Mouse (Mus musculus) hindbrain, postnatal 0 days (tissue): ENCODE results near the gene Auts2. TPM values are rescaled to one million over a fixed set of nuclear protein-coding genes. Genes with fewer than 3 reads are reported as not detected.

Source experiments
- ATAC-seq: fragments of 200-750 bp; cut with Nextera tagmentation; 2 replicates; pipeline ENCODE4 v1.8.0; 2017; ENCODE audit warnings: mild to moderate bottlenecking, moderate TSS enrichment, moderate library complexity
- DNase-seq: peaks from one replicate; pipeline ENCODE4 v3.0.0-alpha.2; 2015; ENCODE audit warnings: low spot score
- H3K27ac ChIP-seq: fragments of 300-500 bp; sonication (generic); 2 replicates; pipeline ENCODE4 v1.5.1; 2014; ENCODE audit warnings: mild to moderate bottlenecking
- H3K27me3 ChIP-seq: fragments of 300-500 bp; sonication (generic); 2 replicates; pipeline ENCODE4 v1.6.1; 2014; ENCODE audit warnings: low read length, mixed read lengths; ENCODE audit not compliant: insufficient read depth
- H3K36me3 ChIP-seq: fragments of 300-500 bp; sonication (generic); 2 replicates; pipeline ENCODE4 v1.6.1; 2014; ENCODE audit warnings: low read length, mixed read lengths; ENCODE audit not compliant: insufficient read depth
- H3K4me1 ChIP-seq: fragments of 300-500 bp; sonication (generic); 2 replicates; pipeline ENCODE4 v1.6.1; 2014; ENCODE audit warnings: antibody characterized with exemption, low read length, mixed read lengths; ENCODE audit not compliant: insufficient read depth
- H3K4me2 ChIP-seq: fragments of 300-500 bp; sonication (generic); 2 replicates; pipeline ENCODE4 v1.6.1; 2014; ENCODE audit warnings: low read depth, mild to moderate bottlenecking, low read length, moderate library complexity, mixed read lengths
- H3K4me3 ChIP-seq: fragments of 300-500 bp; sonication (generic); 2 replicates; pipeline ENCODE4 v1.5.1; 2014; ENCODE audit warnings: low read length
- H3K9ac ChIP-seq: fragments of 300-500 bp; sonication (generic); replicated peaks from 2 replicates; pipeline ENCODE4 v1.6.1; 2014; ENCODE audit warnings: mild to moderate bottlenecking, low read length, moderate library complexity, mixed read lengths
- H3K9me3 ChIP-seq: fragments of 300-500 bp; sonication (generic); 2 replicates; pipeline ENCODE4 v1.6.1; 2016; ENCODE audit warnings: low read length, mixed read lengths
- CTCF ChIP-seq: IDR thresholded peaks from 2 replicates; pipeline ENCODE4 v1.5.1; 2016; ENCODE audit warnings: antibody characterized with exemption, control low read depth, low read depth
- WGBS: fragments of 180-500 bp; shearing (Covaris S2); extraction: QIAGEN DNeasy Blood & Tissue Kit; methylation state at CpG from one replicate; pipeline ENCODE4 v1.1.7; 2014; 5-methylcytosine and 5-hydroxymethylcytosine counted together
- polyA plus RNA-seq: library from polyadenylated mRNA; unstranded; fragments of >200 nt; fragmentation: Nextera tagmentation; extraction: Ambion mirVana; gene quantifications from 2 replicates; pipeline ENCODE4 v1.2.1, GENCODE M21; 2015
- total RNA-seq: library from RNA; depleted of rRNA; stranded (reverse); fragments of >200 nt; gene quantifications from 2 replicates; pipeline ENCODE4 v1.2.3, GENCODE M21; 2014

Gene Auts2
- total and polyA plus RNA-seq, 2 experiments from 2014 or later = 39.3 to 54.9 TPM

DNA sequence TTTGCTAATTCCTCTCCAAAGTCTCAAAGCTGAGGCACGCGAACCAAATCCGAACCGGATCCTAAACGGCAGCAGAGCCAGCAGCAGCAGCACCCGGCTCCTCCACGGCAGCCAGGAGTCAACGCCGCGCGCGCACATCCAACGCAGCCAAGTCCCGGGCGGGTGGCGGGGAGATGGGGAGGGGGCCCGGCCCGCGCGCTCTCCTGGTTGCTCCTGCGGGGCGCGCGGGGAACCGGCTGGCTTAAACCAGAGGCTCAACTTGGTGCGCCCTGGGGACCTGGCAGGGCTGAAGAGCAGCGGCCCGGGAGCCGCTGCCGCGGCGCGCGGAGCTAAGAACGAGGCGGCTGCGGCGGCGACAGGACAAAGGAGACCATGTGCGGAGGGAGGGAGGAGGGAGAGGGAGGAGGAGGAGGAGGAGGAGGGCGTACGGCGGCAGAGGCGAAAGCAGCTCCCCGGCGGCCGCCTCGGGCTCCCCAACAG is 1005.3 kb downstream of the Auts2 start:
- TF ChIP-seq CTCF = no peak
- H3K4me3 ChIP-seq = peak overlapping the region; percentile 87
- H3K36me3 ChIP-seq = no peaks in the 10 kb centered on the region
- H3K9me3 ChIP-seq = no peaks in the 10 kb centered on the region
- no peaks in the 10 kb centered on the region for H3K4me1 ChIP-seq
- H3K4me2 ChIP-seq = peak overlapping the region; percentile 88
- no peaks in the 10 kb centered on the region for H3K27me3 ChIP-seq
- H3K27ac ChIP-seq = peak overlapping the region; percentile 92
- peak overlapping the region; percentile 85 for H3K9ac ChIP-seq
- DNase-seq (peak; percentile 71), ATAC-seq (peak; percentile 70)
- under 1% methylated on average over 45 of the region's 48 CpGs for WGBS

DNA sequence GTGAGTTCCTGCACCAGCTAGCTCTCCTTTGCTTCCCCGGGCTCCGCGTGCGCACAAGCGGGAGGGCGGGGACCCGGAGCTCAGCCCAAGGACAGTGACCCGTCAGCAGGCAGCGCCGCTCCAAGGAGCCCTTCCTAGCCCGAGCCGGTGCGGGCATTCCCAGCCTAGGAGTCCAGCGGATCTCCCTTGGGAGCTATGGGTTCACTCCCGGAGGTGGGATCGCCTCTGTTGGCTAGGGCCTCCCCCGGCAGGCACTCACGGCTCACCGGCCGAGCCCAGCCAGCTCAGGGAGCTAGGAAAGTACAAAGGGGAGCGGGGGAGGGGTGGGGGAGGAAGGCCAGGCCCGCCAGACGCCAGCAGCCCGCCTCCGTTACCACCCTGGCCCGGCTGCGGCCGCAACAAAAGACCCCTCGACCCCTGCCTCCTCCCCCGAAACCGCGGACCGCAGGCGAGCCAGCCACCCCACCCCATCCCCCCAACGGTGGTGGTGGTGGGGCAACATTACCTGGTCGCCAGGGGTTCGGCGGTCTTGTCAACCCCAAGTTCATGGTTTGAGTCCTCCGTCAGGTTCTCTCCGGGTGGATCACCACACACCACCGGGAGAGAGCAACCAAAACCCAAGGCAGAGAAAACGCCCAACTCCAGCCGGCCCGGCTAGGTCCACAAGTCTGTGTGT is 1005.9 kb downstream of the Auts2 start:
- Histone ChIP-seq H3K27ac (peak overlapping the region; percentile 92), H3K27me3 (no peaks in the 10 kb centered on the region), H3K9ac (peak overlapping the region; percentile 85), H3K9me3 (no peaks in the 10 kb centered on the region), H3K4me3 (peak overlapping the region; percentile 87), H3K4me1 (peaks cover 1% of the 10 kb centered on the region; the same call in 1 of the 2 replicates), H3K4me2 (peak overlapping the region; percentile 88), H3K36me3 (no peaks in the 10 kb centered on the region)
- DNase-seq (peak; percentile 71), ATAC-seq (peak; percentile 41)
- TF ChIP-seq CTCF = no peak
- WGBS = under 1% methylated on average over 44 of the region's 44 CpGs

DNA sequence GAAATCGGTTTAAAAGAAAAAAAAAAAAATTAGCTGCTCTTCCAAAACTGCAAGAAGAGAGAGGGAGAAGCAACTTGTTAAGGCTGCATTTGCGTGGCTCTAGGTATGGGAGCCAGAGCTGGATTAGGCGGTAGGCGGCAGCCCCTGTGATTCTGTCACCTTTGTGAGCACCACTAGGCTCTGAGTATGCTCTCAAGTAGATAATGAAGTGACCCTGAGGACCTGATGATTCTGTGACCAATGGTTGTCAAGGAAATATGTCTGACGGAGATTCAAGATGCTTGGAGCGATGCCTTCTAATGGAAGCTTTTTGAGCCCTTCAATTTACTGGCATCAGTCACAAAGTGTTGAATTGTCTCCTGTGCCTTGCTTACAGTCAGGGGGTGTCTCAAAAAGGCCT is 1007.4 kb downstream of the Auts2 start:
- Histone ChIP-seq H3K9ac (peak overlapping the region; percentile 85), H3K27ac (peak overlapping the region; percentile 92; the same call in 1 of the 2 replicates), H3K27me3 (no peaks in the 10 kb centered on the region), H3K4me3 (peak overlapping the region; percentile 87), H3K4me1 (peaks cover 8% of the 10 kb centered on the region; the same call in 1 of the 2 replicates), H3K9me3 (no peaks in the 10 kb centered on the region), H3K4me2 (peak overlapping the region; percentile 88), H3K36me3 (no peaks in the 10 kb centered on the region)
- ATAC-seq = no peak
- TF ChIP-seq CTCF = no peak
- whole genome bisulfite sequencing = 23% methylated on average over 6 of the region's 6 CpGs
- DNase-seq = peak; percentile 50

DNA sequence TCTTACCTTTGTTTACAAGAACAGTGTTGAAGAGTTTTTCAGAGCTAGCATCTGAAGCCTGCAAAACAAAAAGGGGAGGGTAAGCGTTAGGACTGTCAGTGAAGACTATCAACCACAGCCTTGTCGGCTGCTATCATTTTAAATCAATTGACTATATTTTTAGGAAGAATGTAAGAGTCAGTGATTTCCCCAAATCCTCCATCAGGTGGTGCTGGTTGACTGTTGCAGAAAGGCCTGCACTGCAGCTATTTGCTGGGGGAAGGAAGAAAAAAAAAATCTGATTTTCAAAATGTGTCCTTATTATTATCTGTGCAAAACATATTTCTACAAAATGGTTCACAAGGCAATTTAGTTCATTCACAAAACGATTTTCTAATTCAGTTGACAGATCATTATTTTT is 1009.3 kb downstream of the Auts2 start:
- ATAC-seq = no peak
- Histone ChIP-seq H3K27ac (no peak overlapping the region), H3K9me3 (no peaks in the 10 kb centered on the region), H3K4me2 (peak overlapping the region; percentile 51), H3K36me3 (no peaks in the 10 kb centered on the region), H3K4me3 (peak overlapping the region; percentile 26), H3K9ac (no peak overlapping the region), H3K27me3 (no peaks in the 10 kb centered on the region), H3K4me1 (peaks cover 9% of the 10 kb centered on the region; the same call in 1 of the 2 replicates)
- peak; percentile 88 for DNase-seq
- peak; percentile 85 for TF ChIP-seq CTCF
- WGBS = 14% methylated on average over 3 of the region's 3 CpGs

DNA sequence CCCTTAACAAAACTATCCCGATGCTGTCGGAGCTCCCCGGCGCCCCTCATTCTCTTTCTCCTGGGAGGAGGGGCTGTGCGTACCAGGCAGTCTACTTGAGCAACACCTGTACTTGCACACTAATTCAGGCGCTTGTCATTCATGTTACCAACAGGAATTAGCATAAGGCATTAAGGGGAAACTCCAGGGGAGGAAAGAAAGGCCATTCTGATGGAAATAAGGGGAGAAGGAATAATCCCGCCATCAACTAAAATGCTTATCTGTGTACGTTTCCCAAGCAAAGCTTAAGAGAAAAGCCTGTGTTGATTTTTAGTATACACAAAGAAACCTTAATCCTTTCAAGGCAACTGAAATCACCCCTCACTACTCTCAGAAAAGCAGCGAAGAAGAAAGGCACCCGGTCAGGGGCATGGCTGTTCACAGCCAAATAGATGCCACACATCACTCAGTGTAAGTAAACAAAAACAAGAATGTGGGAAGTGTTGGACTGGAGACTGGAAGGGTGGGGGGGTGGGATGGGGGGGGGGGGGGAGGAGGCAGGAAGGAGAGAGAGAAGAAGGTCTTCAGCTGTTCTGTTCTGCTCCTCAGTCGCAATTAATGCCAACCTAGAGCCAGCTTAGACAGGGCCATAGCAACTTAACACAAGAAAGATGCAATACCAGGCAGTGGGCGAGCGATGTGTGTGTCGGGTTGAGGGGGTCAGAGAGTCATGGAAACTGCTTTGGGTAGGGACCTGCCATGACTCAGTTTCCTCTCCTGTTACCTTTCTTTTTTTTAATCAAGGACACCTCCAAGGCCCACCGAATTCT is 1011.2 kb downstream of the Auts2 start:
- Histone ChIP-seq H3K36me3 (no peaks in the 10 kb centered on the region), H3K9me3 (no peaks in the 10 kb centered on the region), H3K9ac (0 out of 2 replicates have a peak overlapping the region, but pooled peaks have one; percentile 1), H3K4me2 (peak overlapping the region; percentile 51), H3K27ac (no peak overlapping the region), H3K4me1 (peaks cover 9% of the 10 kb centered on the region; the same call in 1 of the 2 replicates), H3K27me3 (no peaks in the 10 kb centered on the region), H3K4me3 (peak overlapping the region; percentile 16)
- 0 out of 2 replicates have a peak, but pooled peaks have one; percentile 27 for ATAC-seq
- no peak for TF ChIP-seq CTCF
- 30% methylated on average over 15 of the region's 15 CpGs for WGBS
- no peak for DNase-seq

DNA sequence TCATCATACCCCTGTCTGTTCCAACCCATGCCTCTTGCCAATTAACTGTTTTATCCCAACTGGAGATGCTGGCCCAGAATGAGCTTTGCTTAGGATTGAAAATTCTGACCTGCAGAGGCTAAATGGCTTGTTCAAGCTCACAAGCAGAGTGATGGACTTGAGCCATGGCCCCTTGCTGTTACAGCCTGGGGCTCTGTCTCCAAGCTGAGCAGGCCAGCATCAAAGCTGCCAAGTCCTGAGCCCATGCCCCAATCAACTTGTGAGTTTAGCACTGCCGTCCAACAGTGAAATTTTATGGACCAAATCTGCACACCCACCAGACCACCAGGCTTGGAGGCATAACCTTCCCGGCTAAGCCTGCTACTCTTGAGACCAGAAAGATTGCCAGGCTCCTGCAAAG is 1012.3 kb downstream of the Auts2 start:
- ATAC-seq (0 out of 2 replicates have a peak, but pooled peaks have one; percentile 38), DNase-seq (peak; percentile 81)
- no peak for TF ChIP-seq CTCF
- H3K9ac ChIP-seq = no peak overlapping the region
- no peak overlapping the region for H3K27ac ChIP-seq
- peak overlapping the region; percentile 51 for H3K4me2 ChIP-seq
- no peaks in the 10 kb centered on the region for H3K27me3 ChIP-seq
- H3K36me3 ChIP-seq = no peaks in the 10 kb centered on the region
- no peaks in the 10 kb centered on the region for H3K9me3 ChIP-seq
- 21% methylated on average over 2 of the region's 2 CpGs for WGBS
- peaks cover 9% of the 10 kb centered on the region; the same call in 1 of the 2 replicates for H3K4me1 ChIP-seq
- peak overlapping the region; percentile 16; the same call in 1 of the 2 replicates for H3K4me3 ChIP-seq
